Mouse (Mus musculus): ENCODE measurements around the gene Nepro.

- TF ChIP-seq POLR2A (IDR thresholded peaks at IDR 0.05; ENCODE audit: control insufficient read depth, low read depth, low read length) (no peak), CTCF (IDR thresholded peaks at IDR 0.05; ENCODE audit: control insufficient read depth, insufficient read depth, insufficient replicate concordance, low read depth, low read length) (no peak)
These were observed 3.4 kb downstream of the Nepro start for GRCm38 (mm10) chr16:44727525-44727924.

Measured in testis, adult 2 months (tissue).